Mouse (Mus musculus) kidney, postnatal 4 days (tissue): Measurements from ENCODE around the gene Tpbpa.
"Not testable (repeated sequence)": the region's sequence is repeated elsewhere in the genome, so short reads cannot be mapped to it uniquely, and the experiment has no call there.

Source experiments
- DNase-seq, 2 experiments: peaks; one replicate each; pipeline ENCODE4 v3.0.0; 2021; ENCODE audit warnings: mixed read lengths in 2 of 2

Tpbpa gene

GRCm38 (mm10) chr13:60941884-60942283 is at the start of gene Tpbpa:
Gene Tpbpa, minus strand, starts transcription at chr13:60941984.
- not testable (repeated sequence) for DNase-seq

- not testable (repeated sequence) for DNase-seq
These were observed 45.1 kb upstream of the Tpbpa start for GRCm38 (mm10) chr13:60986915-60987314.

GRCm38 (mm10) chr13:60972319-60972718 is 30.5 kb upstream of the Tpbpa start:
- not testable (repeated sequence) for DNase-seq

GRCm38 (mm10) chr13:60963985-60964384 is 22.2 kb upstream of the Tpbpa start:
- DNase-seq, result peak in 1 of 2 experiments; percentile 3

- DNase-seq, result no peak
These were observed 19.9 kb upstream of the Tpbpa start for GRCm38 (mm10) chr13:60961706-60962105.

GRCm38 (mm10) chr13:60936500-60936901 is 5.3 kb downstream of the Tpbpa start, which contains the start of the genes Gm49391 and Ctla2a:
Gene Gm49391, minus strand, starts transcription at chr13:60936571.
Gene Ctla2a, minus strand, starts transcription at chr13:60936625.
- DNase-seq, result peak; percentile 26 to 45

DNA sequence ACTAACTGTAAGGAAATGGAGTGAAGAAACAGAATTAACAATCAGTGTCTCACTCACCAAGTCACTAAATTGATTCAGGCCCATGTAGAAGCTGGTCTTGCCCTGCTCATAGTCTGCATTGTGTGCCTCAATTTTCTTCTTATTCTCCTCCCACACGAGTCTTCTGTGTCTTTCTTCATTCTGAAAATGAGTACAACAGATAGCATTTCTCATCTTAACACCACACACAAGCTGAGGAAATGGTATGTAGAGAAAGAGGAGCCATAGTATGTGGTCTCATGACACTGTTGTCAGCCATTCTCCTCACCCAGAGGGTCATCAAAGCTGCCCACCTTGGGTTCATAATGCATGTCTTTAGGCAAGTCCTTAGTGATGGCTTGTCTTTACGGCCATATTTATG is 6.3 kb downstream of the Tpbpa start, which contains the start of gene Gm49393:
Gm49393 (minus strand) TSS at position 101 of the 400 bp plus-strand sequence.
- not testable (repeated sequence) for DNase-seq

- DNase-seq, result not testable (repeated sequence)
These were observed 37.0 kb downstream of the Tpbpa start, which contains the start of gene Tpbpb for GRCm38 (mm10) chr13:60904780-60905179. Gene Tpbpb, minus strand, starts transcription at chr13:60904880.

DNA sequence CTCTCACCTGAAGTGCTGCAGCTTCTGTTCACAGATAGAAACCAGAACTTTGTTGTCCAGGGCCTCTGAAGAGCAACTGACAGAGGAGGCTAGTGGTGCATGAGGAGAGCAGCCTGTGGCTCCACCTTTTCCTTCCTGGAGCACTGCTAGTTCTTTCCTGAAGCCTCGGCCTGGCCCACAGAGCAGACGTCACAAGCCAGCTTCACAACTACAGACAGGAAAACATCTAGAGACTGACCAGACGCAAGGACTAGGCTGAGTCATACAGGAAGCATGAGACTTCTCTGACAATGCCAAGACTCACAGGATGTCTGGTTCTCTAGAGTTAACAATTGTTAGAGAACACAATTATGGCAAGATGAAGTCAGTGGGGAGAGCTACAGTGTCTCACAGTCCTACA is 44.5 kb downstream of the Tpbpa start, which contains the start of gene Ctla2b:
Ctla2b (minus strand) TSS at position 120 of the 400 bp plus-strand sequence.
- DNase-seq, result peak; percentile 18 to 39

DNA sequence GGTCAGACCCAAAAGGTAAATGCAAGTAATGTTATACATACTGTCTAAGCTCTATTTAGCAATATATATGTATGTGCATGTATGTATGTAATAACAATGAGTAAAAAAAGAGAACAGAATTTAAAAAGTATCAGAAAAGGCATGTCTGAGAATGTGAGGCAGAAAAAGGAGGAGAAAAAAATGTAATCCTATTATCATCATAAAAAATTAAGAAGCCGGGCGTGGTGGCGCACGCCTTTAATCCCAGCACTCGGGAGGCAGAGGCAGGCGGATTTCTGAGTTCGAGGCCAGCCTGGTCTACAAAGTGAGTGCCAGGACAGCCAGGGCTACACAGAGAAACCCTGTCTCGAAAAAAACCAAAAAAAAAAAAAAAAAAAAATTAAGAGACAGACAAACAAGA is 45.0 kb downstream of the Tpbpa start, which contains the start of gene Gm49392:
Gm49392 (minus strand) TSS at position 101 of the 400 bp plus-strand sequence.
- not testable (repeated sequence) for DNase-seq

GRCm38 (mm10) chr13:60895406-60896160 is 46.2 kb downstream of the Tpbpa start:
- DNase-seq, result no peak

DNA sequence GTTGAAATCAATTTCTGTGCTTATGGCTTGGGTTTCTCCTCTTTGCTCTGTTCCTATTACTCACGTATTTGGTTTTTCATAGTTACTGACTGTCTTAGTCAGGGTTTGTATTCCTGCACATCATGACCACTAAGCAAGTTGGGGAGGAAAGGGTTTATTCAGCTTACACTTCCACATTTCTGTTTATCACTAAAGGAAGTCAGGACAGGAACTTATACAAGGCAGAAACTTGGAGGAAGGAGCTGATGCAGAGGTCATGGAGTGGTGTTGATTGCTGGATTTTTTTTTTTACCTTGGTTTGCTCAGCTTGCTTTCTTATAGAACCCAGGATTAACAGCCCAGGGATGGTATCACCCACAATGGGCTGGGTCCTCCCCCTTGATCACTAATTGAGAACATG is 49.5 kb downstream of the Tpbpa start:
- DNase-seq, result no peak
